Mouse (Mus musculus): Measurements from ENCODE around the gene Rgs13. TPM values are rescaled to one million over a fixed set of nuclear protein-coding genes. Genes with fewer than 3 reads are reported as not detected.
A peak's percentile ranks its signal among the peaks of the same experiment; 100 is the strongest.

The Rgs13 gene
- 2.4 and 2.8 TPM in 2 replicates for polyA plus RNA-seq (2016; fragmentation: Nextera tagmentation; extraction: Ambion mirVana)

GRCm38 (mm10) chr1:144177166-144177565 lies at the start of gene Rgs13:
Rgs13 (minus strand) TSS chr1:144177372.
- H3K4me2 ChIP-seq: peak within 1 kb of the TSS; percentile 15; the same call in 1 of the 2 replicates
- no peaks in the 10 kb centered on the region for H3K27me3 ChIP-seq
- 27% methylated on average over 5 of the region's 5 CpGs for WGBS
- H3K9me3 ChIP-seq: no peaks in the 10 kb centered on the region
- peaks cover 13% of the 10 kb centered on the region for H3K4me1 ChIP-seq
- no peak within 1 kb of the TSS for H3K9ac ChIP-seq
- H3K27ac ChIP-seq: 0 out of 2 replicates have a peak within 1 kb of the TSS, but pooled peaks have one; percentile 36
- no peak; the same call in 1 of the 2 replicates for ATAC-seq (ENCODE audit: low FRiP score)
- H3K36me3 ChIP-seq (replicated peaks): no peaks in the 10 kb centered on the region
- no peak within 1 kb of the TSS for H3K4me3 ChIP-seq (replicated peaks)

- H3K4me1 ChIP-seq: no peaks in the 10 kb centered on the region
- no peak overlapping the region for H3K4me2 ChIP-seq
- no peak overlapping the region for H3K4me3 ChIP-seq (replicated peaks)
- no peak overlapping the region for H3K27ac ChIP-seq
- no peaks in the 10 kb centered on the region for H3K36me3 ChIP-seq (replicated peaks)
- H3K9me3 ChIP-seq: no peaks in the 10 kb centered on the region
- H3K9ac ChIP-seq: no peak overlapping the region
- no peaks in the 10 kb centered on the region for H3K27me3 ChIP-seq
- no peak for ATAC-seq (ENCODE audit: low FRiP score)
Observed at GRCm38 (mm10) chr1:144215230-144215629, 38.1 kb upstream of the Rgs13 start.

- no peaks in the 10 kb centered on the region for H3K36me3 ChIP-seq (replicated peaks)
Observed at GRCm38 (mm10) chr1:144210912-144211311, 33.7 kb upstream of the Rgs13 start.

GRCm38 (mm10) chr1:144206281-144207061 lies 29.3 kb upstream of the Rgs13 start:
- WGBS: 75% methylated on average over 7 of the region's 7 CpGs
- no peak overlapping the region for H3K27ac ChIP-seq
- no peaks in the 10 kb centered on the region for H3K4me1 ChIP-seq
- no peak overlapping the region for H3K4me3 ChIP-seq (replicated peaks)
- H3K36me3 ChIP-seq (replicated peaks): no peaks in the 10 kb centered on the region
- no peak overlapping the region for H3K4me2 ChIP-seq
- H3K9ac ChIP-seq: no peak overlapping the region
- no peaks in the 10 kb centered on the region for H3K27me3 ChIP-seq
- no peaks in the 10 kb centered on the region for H3K9me3 ChIP-seq
- no peak for ATAC-seq (ENCODE audit: low FRiP score)

More at GRCm38 (mm10) chr1:144210912-144211311, 33.7 kb upstream of the Rgs13 start:
- H3K4me2 ChIP-seq: no peak overlapping the region
- no peaks in the 10 kb centered on the region for H3K27me3 ChIP-seq
- H3K9me3 ChIP-seq: no peaks in the 10 kb centered on the region
- H3K9ac ChIP-seq: no peak overlapping the region
- H3K27ac ChIP-seq: no peak overlapping the region
- WGBS: 77% methylated on average over 3 of the region's 3 CpGs
- no peak for ATAC-seq (ENCODE audit: low FRiP score)
- no peaks in the 10 kb centered on the region for H3K4me1 ChIP-seq
- no peak overlapping the region for H3K4me3 ChIP-seq (replicated peaks)

- no peak for ATAC-seq (ENCODE audit: low FRiP score)
- Histone ChIP-seq H3K27ac (no peak overlapping the region), H3K9ac (no peak overlapping the region), H3K4me3 (replicated peaks) (no peak overlapping the region), H3K4me2 (no peak overlapping the region), H3K9me3 (no peaks in the 10 kb centered on the region), H3K36me3 (replicated peaks) (no peaks in the 10 kb centered on the region), H3K27me3 (no peaks in the 10 kb centered on the region), H3K4me1 (no peaks in the 10 kb centered on the region)
- WGBS: 91% methylated on average over 2 of the region's 2 CpGs
Observed at GRCm38 (mm10) chr1:144204766-144205165, 27.6 kb upstream of the Rgs13 start.

- no peak overlapping the region for H3K4me3 ChIP-seq (replicated peaks)
- no peaks in the 10 kb centered on the region for H3K27me3 ChIP-seq
- H3K36me3 ChIP-seq (replicated peaks): no peaks in the 10 kb centered on the region
- H3K4me1 ChIP-seq: no peaks in the 10 kb centered on the region
- no peak overlapping the region for H3K9ac ChIP-seq
- WGBS: 92% methylated on average over 4 of the region's 4 CpGs
- no peak overlapping the region for H3K27ac ChIP-seq
- no peak for ATAC-seq (ENCODE audit: low FRiP score)
- no peak overlapping the region for H3K4me2 ChIP-seq
- no peaks in the 10 kb centered on the region for H3K9me3 ChIP-seq
Observed at GRCm38 (mm10) chr1:144202939-144203338, 25.8 kb upstream of the Rgs13 start.

- Histone ChIP-seq H3K27ac (no peak overlapping the region), H3K9me3 (no peaks in the 10 kb centered on the region), H3K36me3 (replicated peaks) (no peaks in the 10 kb centered on the region), H3K4me2 (no peak overlapping the region), H3K4me3 (replicated peaks) (no peak overlapping the region), H3K9ac (no peak overlapping the region), H3K27me3 (no peaks in the 10 kb centered on the region), H3K4me1 (no peaks in the 10 kb centered on the region)
- 76% methylated on average over 2 of the region's 2 CpGs for WGBS
- no peak for ATAC-seq (ENCODE audit: low FRiP score)
Observed at GRCm38 (mm10) chr1:144200496-144200895, 23.3 kb upstream of the Rgs13 start.

- 67% methylated on average over 1 of the region's 1 CpGs for WGBS
- Histone ChIP-seq H3K27me3 (no peaks in the 10 kb centered on the region), H3K4me1 (no peaks in the 10 kb centered on the region), H3K4me2 (no peak overlapping the region), H3K4me3 (replicated peaks) (no peak overlapping the region), H3K9ac (no peak overlapping the region), H3K27ac (no peak overlapping the region), H3K9me3 (no peaks in the 10 kb centered on the region), H3K36me3 (replicated peaks) (no peaks in the 10 kb centered on the region)
- ATAC-seq (ENCODE audit: low FRiP score): no peak
Observed at GRCm38 (mm10) chr1:144199538-144199937, 22.4 kb upstream of the Rgs13 start.

- no peak overlapping the region for H3K4me3 ChIP-seq (replicated peaks)
- H3K4me1 ChIP-seq: no peaks in the 10 kb centered on the region
- H3K36me3 ChIP-seq (replicated peaks): no peaks in the 10 kb centered on the region
- no peak for ATAC-seq (ENCODE audit: low FRiP score)
- no peaks in the 10 kb centered on the region for H3K9me3 ChIP-seq
- 33% methylated on average over 3 of the region's 3 CpGs for WGBS
- H3K27ac ChIP-seq: no peak overlapping the region
- H3K4me2 ChIP-seq: no peak overlapping the region
- H3K27me3 ChIP-seq: no peaks in the 10 kb centered on the region
- H3K9ac ChIP-seq: no peak overlapping the region
Observed at GRCm38 (mm10) chr1:144197684-144198083, 20.5 kb upstream of the Rgs13 start.

GRCm38 (mm10) chr1:144186655-144187396 lies 9.7 kb upstream of the Rgs13 start:
- Histone ChIP-seq H3K36me3 (replicated peaks) (no peaks in the 10 kb centered on the region), H3K4me2 (no peak overlapping the region), H3K27me3 (no peaks in the 10 kb centered on the region), H3K27ac (no peak overlapping the region), H3K4me3 (replicated peaks) (no peak overlapping the region), H3K4me1 (no peaks in the 10 kb centered on the region), H3K9me3 (no peaks in the 10 kb centered on the region), H3K9ac (no peak overlapping the region)
- no peak for ATAC-seq (ENCODE audit: low FRiP score)
- WGBS: 58% methylated on average over 7 of the region's 7 CpGs

- H3K9me3 ChIP-seq: no peaks in the 10 kb centered on the region
- no peak overlapping the region for H3K4me2 ChIP-seq
- H3K27me3 ChIP-seq: no peaks in the 10 kb centered on the region
- H3K9ac ChIP-seq: no peak overlapping the region
- no peaks in the 10 kb centered on the region for H3K4me1 ChIP-seq
- no peaks in the 10 kb centered on the region for H3K36me3 ChIP-seq (replicated peaks)
- H3K4me3 ChIP-seq (replicated peaks): no peak overlapping the region
- 0 out of 2 replicates have a peak, but pooled peaks have one; percentile 20 for ATAC-seq (ENCODE audit: low FRiP score)
- WGBS: 74% methylated on average over 4 of the region's 4 CpGs
- no peak overlapping the region for H3K27ac ChIP-seq
Observed at GRCm38 (mm10) chr1:144184955-144185715, 8.0 kb upstream of the Rgs13 start.

- Histone ChIP-seq H3K4me2 (no peak overlapping the region), H3K4me1 (0 out of 2 replicates have a peak, but pooled peaks cover under 1% of the 10 kb centered on the region), H3K4me3 (replicated peaks) (no peak overlapping the region), H3K9ac (no peak overlapping the region), H3K27ac (no peak overlapping the region), H3K9me3 (no peaks in the 10 kb centered on the region), H3K36me3 (replicated peaks) (no peaks in the 10 kb centered on the region), H3K27me3 (no peaks in the 10 kb centered on the region)
- ATAC-seq (ENCODE audit: low FRiP score): no peak
Observed at GRCm38 (mm10) chr1:144183622-144184021, 6.5 kb upstream of the Rgs13 start.
